Comparison of ENCODE assay signal across 20 mouse cellular contexts in the genomic region with DNA sequence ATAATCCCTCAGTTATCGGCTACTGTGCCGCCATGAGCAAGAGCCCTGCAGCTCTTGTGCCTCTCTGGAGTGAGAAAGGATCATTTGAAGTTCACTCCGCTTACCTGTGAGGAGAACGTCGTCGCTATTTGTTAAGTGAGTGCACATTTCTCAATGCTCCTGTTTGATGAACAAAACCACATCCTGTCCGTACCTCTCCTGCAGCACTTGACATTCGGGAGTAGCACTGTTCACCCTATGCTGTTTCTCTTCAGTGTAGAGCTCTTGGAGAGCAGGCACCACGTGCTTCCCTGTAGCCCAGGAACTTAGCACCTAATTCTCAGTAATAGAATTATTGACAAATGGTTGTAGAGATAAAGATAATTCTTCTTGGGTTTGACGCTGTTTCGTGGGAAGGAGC. TPM values are rescaled to one million over a fixed set of nuclear protein-coding genes. Genes with fewer than 3 reads are reported as not detected.
DNase-seq lines count a peak whose midpoint lies in the region; ATAC-seq and TF ChIP-seq lines count a peak whose summit lies in the region.
"Had no signal": no experiment of that assay in that cellular context is flagged by ENCODE, and none has a peak within 500 bp of the region (broad histone marks: within the 10 kb centered on the region; RNA-seq: fewer than 3 reads in every experiment).

No protein-coding gene starts in this region.

- H3K4me2 ChIP-seq in neural tube, embryonic 15.5 days = no peak overlapping the region
- H3K4me2 ChIP-seq: heart, embryonic 11.5 days; hindbrain, embryonic 15.5 days; stomach, embryonic 15.5 days had no signal

- H3K9me3 ChIP-seq in neural tube, embryonic 15.5 days (replicated peaks) = no peaks in the 10 kb centered on the region
- H3K9me3 ChIP-seq: embryonic facial prominence, embryonic 10.5 days; G1E; hindbrain, embryonic 15.5 days; stomach, embryonic 15.5 days had no signal

- peak; percentile 14 for DNase-seq in thymus, adult 2 months
- DNase-seq in thymus, adult 18-20 months = no peak
- peak; percentile 42 for DNase-seq in induced T-regulatory cell, adult 2 months (ENCODE audit: low read depth)
- DNase-seq in lung, postnatal 25 days (ENCODE audit: low spot score) = peak; percentile 61
- DNase-seq in thymus, postnatal 25 days = peak; percentile 15
- no peak for DNase-seq in embryo, embryonic 9.5 days (ENCODE audit: extremely low spot score)
- DNase-seq: adrenal gland, postnatal 36 days; cerebellum, adult 18-20 months; cerebellum, postnatal 25 days; heart, postnatal 14 days; kidney, adult 18-20 months; kidney, postnatal 10 days; liver, postnatal 0 days had no signal

- no peaks in the 10 kb centered on the region for H3K36me3 ChIP-seq in thymus, adult 2 months (ENCODE audit: control insufficient read depth, insufficient read depth, low read length)
- H3K36me3 ChIP-seq in neural tube, embryonic 15.5 days = no peaks in the 10 kb centered on the region
- H3K36me3 ChIP-seq: hindbrain, embryonic 15.5 days; stomach, embryonic 15.5 days had no signal

- 29% methylated on average over 11 of the region's 11 CpGs for WGBS in thymus, adult 2 months
- WGBS in neural tube, embryonic 15.5 days = 92% methylated on average over 11 of the region's 11 CpGs

- no peak for TF ChIP-seq CTCF in thymus, adult 2 months (IDR thresholded peaks at IDR 0.05; ENCODE audit: borderline replicate concordance, control insufficient read depth, extremely low read depth, insufficient read depth, low read length, poor library complexity)

- no peak overlapping the region for H3K27ac ChIP-seq in thymus, adult 2 months (ENCODE audit: control insufficient read depth, insufficient read depth, low read length)
- H3K27ac ChIP-seq in neural tube, embryonic 15.5 days (replicated peaks) = no peak overlapping the region
- H3K27ac ChIP-seq: embryonic facial prominence, embryonic 10.5 days; hindbrain, embryonic 15.5 days; layer of hippocampus, adult 2 months; stomach, embryonic 15.5 days had no signal

- ATAC-seq in neural tube, embryonic 15.5 days (ENCODE audit: low FRiP score) = no peak
- ATAC-seq: liver, postnatal 0 days had no signal

- H3K9ac ChIP-seq in neural tube, embryonic 15.5 days (replicated peaks) = no peak overlapping the region
- H3K9ac ChIP-seq: hindbrain, embryonic 15.5 days; liver, postnatal 0 days; stomach, embryonic 15.5 days had no signal

- H3K4me3 ChIP-seq in thymus, adult 2 months (ENCODE audit: control insufficient read depth, insufficient read depth, low read length) = no peak overlapping the region
- no peak overlapping the region for H3K4me3 ChIP-seq in neural tube, embryonic 15.5 days (replicated peaks)
- H3K4me3 ChIP-seq: embryonic facial prominence, embryonic 10.5 days; hindbrain, embryonic 15.5 days; layer of hippocampus, adult 2 months; stomach, embryonic 15.5 days had no signal

- no peaks in the 10 kb centered on the region for H3K27me3 ChIP-seq in thymus, adult 2 months (ENCODE audit: control insufficient read depth, insufficient read depth, low read length)
- H3K27me3 ChIP-seq in neural tube, embryonic 15.5 days (replicated peaks) = no peaks in the 10 kb centered on the region
- H3K27me3 ChIP-seq: hindbrain, embryonic 15.5 days; stomach, embryonic 15.5 days had no signal

- peaks cover 10% of the 10 kb centered on the region for H3K4me1 ChIP-seq in thymus, adult 2 months (replicated peaks; ENCODE audit: control insufficient read depth, insufficient read depth, low read length)
- H3K4me1 ChIP-seq in neural tube, embryonic 15.5 days = 0 out of 2 replicates have a peak, but pooled peaks cover 2% of the 10 kb centered on the region
- H3K4me1 ChIP-seq: embryonic facial prominence, embryonic 10.5 days; hindbrain, embryonic 15.5 days; stomach, embryonic 15.5 days had no signal

- no peak for TF ChIP-seq POLR2A in thymus, adult 2 months (IDR thresholded peaks at IDR 0.05; ENCODE audit: control insufficient read depth, extremely low read depth, insufficient read depth, low read length, poor library complexity)

RNA-seq across cellular contexts. Expression of a gene that starts 44.5 kb away (rescaled TPM):
- polyA plus RNA-seq in thymus, adult 2 months (2012; rRNA removed) = 56.5 and 59.4 TPM in 2 replicates
- polyA plus RNA-seq in neural tube, embryonic 15.5 days (2015; fragmentation: Nextera tagmentation; extraction: Ambion mirVana) = 383 and 428 TPM in 2 replicates
- polyA plus RNA-seq: G1E had no signal

Comparison
In these comparisons a context has a peak if more than half of its experiments do, and no peak if none do; other contexts are left out.
1. DNase-seq: peak in thymus, adult 2 months (single experiment), induced T-regulatory cell, adult 2 months (single experiment), lung, postnatal 25 days (single experiment) and thymus, postnatal 25 days (single experiment); none in thymus, adult 18-20 months (0 of 2) and embryo, embryonic 9.5 days (single experiment).